Mouse (Mus musculus) testis, adult 2 months (tissue): ENCODE results near the gene Hpn.

Experiments
- CTCF ChIP-seq: fragments of 200-500 bp; IDR thresholded peaks from 2 replicates; pipeline ENCODE4 v1.5.1; 2012; ENCODE audit warnings: low read depth, mild to moderate bottlenecking, inconsistent platforms, low read length, moderate library complexity; ENCODE audit not compliant: control insufficient read depth, insufficient read depth, insufficient replicate concordance
- POLR2A ChIP-seq: fragments of 200-500 bp; IDR thresholded peaks from 2 replicates; pipeline ENCODE4 v1.6.1; 2012; ENCODE audit warnings: low read depth, mild to moderate bottlenecking, inconsistent platforms, low read length, moderate library complexity; ENCODE audit not compliant: control insufficient read depth

- TF ChIP-seq POLR2A: no peak
- no peak; the same call in 1 of the 2 replicates for TF ChIP-seq CTCF
Measured at GRCm38 (mm10) chr7:31099612-31099982, 15.5 kb downstream of the Hpn start.
